Mouse (Mus musculus) kidney, postnatal 0 days (tissue): ENCODE data around the gene Fam217b. TPM values are rescaled to one million over a fixed set of nuclear protein-coding genes. Genes with fewer than 3 reads are reported as not detected.

Experiments used
- ATAC-seq: fragments of 200-750 bp; cut with Nextera tagmentation; replicated peaks from 2 replicates; pipeline ENCODE4 v1.8.0; 2017; ENCODE audit warnings: low read depth, moderate number of reproducible peaks, moderate TSS enrichment, moderate library complexity; ENCODE audit not compliant: low FRiP score
- DNase-seq: peaks from one replicate; pipeline ENCODE4 v3.0.0-alpha.2; 2016; ENCODE audit warnings: low spot score
- H3K27ac ChIP-seq: fragments of 300-500 bp; sonication (generic); 2 replicates; pipeline ENCODE4 v1.5.1; 2014; ENCODE audit warnings: mild to moderate bottlenecking
- H3K27me3 ChIP-seq: fragments of 300-500 bp; sonication (generic); 2 replicates; pipeline ENCODE4 v1.6.1; 2014; ENCODE audit warnings: low read length, mixed read lengths; ENCODE audit not compliant: insufficient read depth
- H3K36me3 ChIP-seq: fragments of 300-500 bp; sonication (generic); 2 replicates; pipeline ENCODE4 v1.6.1; 2014; ENCODE audit warnings: low read length, mixed read lengths; ENCODE audit not compliant: insufficient read depth
- H3K4me1 ChIP-seq: fragments of 300-500 bp; sonication (generic); replicated peaks from 2 replicates; pipeline ENCODE4 v1.6.1; 2014; ENCODE audit warnings: antibody characterized with exemption, low read length, mixed read lengths; ENCODE audit not compliant: insufficient read depth
- H3K4me2 ChIP-seq: fragments of 300-500 bp; sonication (generic); 2 replicates; pipeline ENCODE4 v1.6.1; 2014; ENCODE audit warnings: mild to moderate bottlenecking, low read length, moderate library complexity, mixed read lengths
- H3K4me3 ChIP-seq: fragments of 300-500 bp; sonication (generic); replicated peaks from 2 replicates; pipeline ENCODE4 v1.5.1; 2014; ENCODE audit warnings: low read depth, low read length
- H3K9ac ChIP-seq: fragments of 300-500 bp; sonication (generic); 2 replicates; pipeline ENCODE4 v1.6.1; 2014; ENCODE audit warnings: low read depth, low read length
- H3K9me3 ChIP-seq: fragments of 300-500 bp; sonication (generic); replicated peaks from 2 replicates; pipeline ENCODE4 v1.6.1; 2016; ENCODE audit warnings: low read length, inconsistent platforms, mixed read lengths
- CTCF ChIP-seq: IDR thresholded peaks from 2 replicates; pipeline ENCODE4 v1.5.1; 2016; ENCODE audit warnings: antibody characterized with exemption, low read depth, mild to moderate bottlenecking, moderate library complexity
- WGBS: fragments of 180-500 bp; shearing (Covaris S2); extraction: QIAGEN DNeasy Blood & Tissue Kit; methylation state at CpG from one replicate; pipeline ENCODE4 v1.1.7; 2014; 5-methylcytosine and 5-hydroxymethylcytosine counted together
- polyA plus RNA-seq: library from polyadenylated mRNA; unstranded; fragments of >200 nt; fragmentation: Nextera tagmentation; extraction: Ambion mirVana; gene quantifications from 2 replicates; pipeline ENCODE4 v1.2.1, GENCODE M21; 2015

Fam217b gene
- polyA plus RNA-seq, 1 experiment from 2014 or later, result 5.4 TPM

- Histone ChIP-seq H3K27ac (no peak overlapping the region), H3K4me3 (no peak overlapping the region), H3K4me2 (no peak overlapping the region), H3K36me3 (no peaks in the 10 kb centered on the region), H3K9ac (no peak overlapping the region), H3K9me3 (no peaks in the 10 kb centered on the region), H3K27me3 (no peaks in the 10 kb centered on the region), H3K4me1 (no peaks in the 10 kb centered on the region)
- 43% methylated on average over 2 of the region's 3 CpGs for WGBS
- DNase-seq (no peak), ATAC-seq (no peak)
- no peak for TF ChIP-seq CTCF
Measured at GRCm38 (mm10) chr2:178422186-178422585, 7.9 kb downstream of the Fam217b start.

- no peak overlapping the region for H3K27ac ChIP-seq
- no peaks in the 10 kb centered on the region for H3K9me3 ChIP-seq
- no peaks in the 10 kb centered on the region for H3K27me3 ChIP-seq
- no peak overlapping the region for H3K9ac ChIP-seq
- TF ChIP-seq CTCF, result no peak
- no peak overlapping the region for H3K4me3 ChIP-seq
- no peaks in the 10 kb centered on the region for H3K4me1 ChIP-seq
- ATAC-seq (no peak), DNase-seq (no peak)
- no peaks in the 10 kb centered on the region for H3K36me3 ChIP-seq
- WGBS, result 71% methylated on average over 5 of the region's 5 CpGs
- H3K4me2 ChIP-seq, result no peak overlapping the region
Measured at GRCm38 (mm10) chr2:178423223-178423622, 8.9 kb downstream of the Fam217b start.

GRCm38 (mm10) chr2:178426229-178426628 lies 11.9 kb downstream of the Fam217b start:
- Histone ChIP-seq H3K4me3 (no peak overlapping the region), H3K9me3 (no peaks in the 10 kb centered on the region), H3K27ac (no peak overlapping the region), H3K4me1 (0 out of 2 replicates have a peak, but pooled peaks cover 2% of the 10 kb centered on the region), H3K4me2 (no peak overlapping the region), H3K9ac (no peak overlapping the region), H3K36me3 (no peaks in the 10 kb centered on the region), H3K27me3 (no peaks in the 10 kb centered on the region)
- WGBS, result 42% methylated on average over 4 of the region's 4 CpGs
- DNase-seq, result peak; percentile 81
- peak; percentile 78 for TF ChIP-seq CTCF
- no peak for ATAC-seq

GRCm38 (mm10) chr2:178427181-178427580 lies 12.9 kb downstream of the Fam217b start:
- WGBS, result 80% methylated on average over 5 of the region's 5 CpGs
- Histone ChIP-seq H3K36me3 (no peaks in the 10 kb centered on the region), H3K4me3 (no peak overlapping the region), H3K9ac (no peak overlapping the region), H3K27ac (no peak overlapping the region), H3K27me3 (no peaks in the 10 kb centered on the region), H3K4me1 (0 out of 2 replicates have a peak, but pooled peaks cover 7% of the 10 kb centered on the region), H3K9me3 (no peaks in the 10 kb centered on the region), H3K4me2 (no peak overlapping the region)
- TF ChIP-seq CTCF, result no peak
- DNase-seq (no peak), ATAC-seq (no peak)

GRCm38 (mm10) chr2:178428183-178428582 lies 13.9 kb downstream of the Fam217b start:
- Histone ChIP-seq H3K27ac (no peak overlapping the region), H3K4me2 (no peak overlapping the region), H3K27me3 (no peaks in the 10 kb centered on the region), H3K9me3 (no peaks in the 10 kb centered on the region), H3K4me3 (no peak overlapping the region), H3K36me3 (no peaks in the 10 kb centered on the region), H3K4me1 (0 out of 2 replicates have a peak, but pooled peaks cover 7% of the 10 kb centered on the region), H3K9ac (no peak overlapping the region)
- DNase-seq, result no peak
- WGBS, result 79% methylated on average over 9 of the region's 9 CpGs
- no peak for ATAC-seq
- TF ChIP-seq CTCF, result no peak

- no peak for ATAC-seq
- H3K4me2 ChIP-seq, result no peak overlapping the region
- no peaks in the 10 kb centered on the region for H3K36me3 ChIP-seq
- H3K27me3 ChIP-seq, result no peaks in the 10 kb centered on the region
- 89% methylated on average over 4 of the region's 4 CpGs for WGBS
- H3K4me1 ChIP-seq, result 0 out of 2 replicates have a peak, but pooled peaks cover 7% of the 10 kb centered on the region
- no peak overlapping the region for H3K9ac ChIP-seq
- TF ChIP-seq CTCF, result no peak
- no peak overlapping the region for H3K27ac ChIP-seq
- no peaks in the 10 kb centered on the region for H3K9me3 ChIP-seq
- H3K4me3 ChIP-seq, result no peak overlapping the region
- DNase-seq, result no peak
Measured at GRCm38 (mm10) chr2:178428676-178429075, 14.4 kb downstream of the Fam217b start.

- H3K27ac ChIP-seq, result no peak overlapping the region
- H3K4me3 ChIP-seq, result no peak overlapping the region
- TF ChIP-seq CTCF, result no peak
- no peaks in the 10 kb centered on the region for H3K36me3 ChIP-seq
- H3K27me3 ChIP-seq, result no peaks in the 10 kb centered on the region
- 61% methylated on average over 6 of the region's 6 CpGs for WGBS
- no peak for ATAC-seq
- no peak overlapping the region for H3K4me2 ChIP-seq
- no peak for DNase-seq
- H3K4me1 ChIP-seq, result 0 out of 2 replicates have a peak, but pooled peaks cover 7% of the 10 kb centered on the region
- H3K9ac ChIP-seq, result no peak overlapping the region
- H3K9me3 ChIP-seq, result no peaks in the 10 kb centered on the region
Measured at GRCm38 (mm10) chr2:178429426-178429825, 15.1 kb downstream of the Fam217b start.
